Mouse (Mus musculus) forebrain, embryonic 15.5 days (tissue): ENCODE measurements at regions not wholly inside any gene's neighbourhood (a gene's known extent, or its start where the extent isn't known, plus 50 kb on each side); places are given as distances from the start of the nearest gene placed in this dataset.

ENCODE experiments used
- ATAC-seq: fragments of 200-750 bp; cut with Nextera tagmentation; replicated peaks from 2 replicates; pipeline ENCODE4 v1.8.0; 2017; ENCODE audit warnings: mild to moderate bottlenecking, moderate TSS enrichment, moderate library complexity
- H3K27ac ChIP-seq: fragments of 300-500 bp; sonication (generic); replicated peaks from 2 replicates; pipeline ENCODE4 v1.5.1; 2015; ENCODE audit warnings: mild to moderate bottlenecking, inconsistent platforms
- H3K27me3 ChIP-seq: fragments of 300-500 bp; sonication (generic); 2 replicates; pipeline ENCODE4 v1.6.1; 2015; ENCODE audit warnings: inconsistent platforms
- H3K36me3 ChIP-seq: fragments of 300-500 bp; sonication (generic); 2 replicates; pipeline ENCODE4 v1.6.1; 2015; ENCODE audit warnings: mild to moderate bottlenecking, inconsistent platforms
- H3K4me1 ChIP-seq: fragments of 300-500 bp; sonication (generic); 2 replicates; pipeline ENCODE4 v1.6.1; 2015; ENCODE audit warnings: inconsistent platforms
- H3K4me2 ChIP-seq: fragments of 300-500 bp; sonication (generic); replicated peaks from 2 replicates; pipeline ENCODE4 v1.6.1; 2015; ENCODE audit warnings: mild to moderate bottlenecking, inconsistent platforms
- H3K4me3 ChIP-seq: fragments of 300-500 bp; sonication (generic); 2 replicates; pipeline ENCODE4 v1.5.1; 2015; ENCODE audit warnings: mild to moderate bottlenecking, inconsistent platforms
- H3K9ac ChIP-seq: fragments of 300-500 bp; sonication (generic); replicated peaks from 2 replicates; pipeline ENCODE4 v1.6.1; 2015; ENCODE audit warnings: mild to moderate bottlenecking, inconsistent platforms
- H3K9me3 ChIP-seq: fragments of 300-500 bp; sonication (generic); 2 replicates; pipeline ENCODE4 v1.6.1; 2016; ENCODE audit warnings: inconsistent platforms
- WGBS: fragments of 180-500 bp; shearing (Covaris S2); methylation state at CpG from one replicate; pipeline ENCODE4 v1.1.7; 2015; ENCODE audit warnings: mixed read lengths; 5-methylcytosine and 5-hydroxymethylcytosine counted together

GRCm38 (mm10) chr3:23127134-23127533 lies 1050.7 kb downstream of the Tbl1xr1 start:
- H3K36me3 ChIP-seq: no peaks in the 10 kb centered on the region
- no peak overlapping the region for H3K9ac ChIP-seq
- no peak overlapping the region for H3K27ac ChIP-seq
- H3K4me1 ChIP-seq: no peaks in the 10 kb centered on the region
- H3K4me3 ChIP-seq: no peak overlapping the region
- no peak overlapping the region for H3K4me2 ChIP-seq
- 95% methylated on average over 1 of the region's 1 CpGs for WGBS
- H3K27me3 ChIP-seq: no peaks in the 10 kb centered on the region
- no peak for ATAC-seq
- no peaks in the 10 kb centered on the region for H3K9me3 ChIP-seq

- H3K27me3 ChIP-seq: no peaks in the 10 kb centered on the region
- 41% methylated on average over 1 of the region's 1 CpGs for WGBS
These were observed 1059.1 kb downstream of the Tbl1xr1 start for GRCm38 (mm10) chr3:23135551-23135950.

GRCm38 (mm10) chr3:23138932-23139331 lies 1062.5 kb downstream of the Tbl1xr1 start:
- no peak for ATAC-seq
- Histone ChIP-seq H3K4me3 (no peak overlapping the region), H3K27me3 (no peaks in the 10 kb centered on the region), H3K4me1 (no peaks in the 10 kb centered on the region), H3K36me3 (no peaks in the 10 kb centered on the region), H3K4me2 (no peak overlapping the region), H3K9ac (no peak overlapping the region), H3K9me3 (no peaks in the 10 kb centered on the region), H3K27ac (no peak overlapping the region)

More at GRCm38 (mm10) chr3:23135551-23135950, 1059.1 kb downstream of the Tbl1xr1 start:
- Histone ChIP-seq H3K4me1 (no peaks in the 10 kb centered on the region), H3K4me2 (no peak overlapping the region), H3K9me3 (no peaks in the 10 kb centered on the region), H3K9ac (no peak overlapping the region), H3K27ac (no peak overlapping the region), H3K4me3 (no peak overlapping the region), H3K36me3 (no peaks in the 10 kb centered on the region)
- ATAC-seq: no peak

GRCm38 (mm10) chr3:23164828-23165450 lies 1088.5 kb downstream of the Tbl1xr1 start:
- Histone ChIP-seq H3K9me3 (no peaks in the 10 kb centered on the region), H3K4me1 (no peaks in the 10 kb centered on the region), H3K27ac (no peak overlapping the region), H3K36me3 (no peaks in the 10 kb centered on the region), H3K27me3 (no peaks in the 10 kb centered on the region), H3K4me2 (no peak overlapping the region), H3K9ac (no peak overlapping the region), H3K4me3 (no peak overlapping the region)
- no peak for ATAC-seq
- 53% methylated on average over 3 of the region's 3 CpGs for WGBS

- Histone ChIP-seq H3K4me1 (no peaks in the 10 kb centered on the region), H3K4me2 (no peak overlapping the region), H3K9me3 (no peaks in the 10 kb centered on the region), H3K9ac (no peak overlapping the region), H3K36me3 (no peaks in the 10 kb centered on the region), H3K4me3 (no peak overlapping the region), H3K27ac (no peak overlapping the region), H3K27me3 (no peaks in the 10 kb centered on the region)
- WGBS: 91% methylated on average over 8 of the region's 8 CpGs
- ATAC-seq: no peak
These were observed 1106.9 kb downstream of the Tbl1xr1 start for GRCm38 (mm10) chr3:23183393-23183792.

- Histone ChIP-seq H3K9me3 (no peaks in the 10 kb centered on the region), H3K36me3 (no peaks in the 10 kb centered on the region), H3K9ac (no peak overlapping the region), H3K27ac (no peak overlapping the region), H3K27me3 (no peaks in the 10 kb centered on the region), H3K4me1 (no peaks in the 10 kb centered on the region), H3K4me3 (no peak overlapping the region), H3K4me2 (no peak overlapping the region)
- ATAC-seq: no peak
- 62% methylated on average over 4 of the region's 4 CpGs for WGBS
These were observed 1112.0 kb downstream of the Tbl1xr1 start for GRCm38 (mm10) chr3:23188479-23188878.

GRCm38 (mm10) chr3:23200056-23200455 lies 1123.6 kb downstream of the Tbl1xr1 start:
- H3K9me3 ChIP-seq: no peaks in the 10 kb centered on the region
- H3K9ac ChIP-seq: no peak overlapping the region
- H3K27me3 ChIP-seq: no peaks in the 10 kb centered on the region
- H3K36me3 ChIP-seq: no peaks in the 10 kb centered on the region
- WGBS: 24% methylated on average over 1 of the region's 1 CpGs
- no peak for ATAC-seq
- H3K4me1 ChIP-seq: no peaks in the 10 kb centered on the region
- H3K27ac ChIP-seq: no peak overlapping the region
- no peak overlapping the region for H3K4me3 ChIP-seq
- no peak overlapping the region for H3K4me2 ChIP-seq

GRCm38 (mm10) chr3:23214427-23214826 lies 1138.0 kb downstream of the Tbl1xr1 start:
- no peak overlapping the region for H3K4me2 ChIP-seq
- H3K4me3 ChIP-seq: no peak overlapping the region
- no peaks in the 10 kb centered on the region for H3K36me3 ChIP-seq
- ATAC-seq: no peak
- H3K9me3 ChIP-seq: no peaks in the 10 kb centered on the region
- H3K27me3 ChIP-seq: no peaks in the 10 kb centered on the region
- 93% methylated on average over 1 of the region's 1 CpGs for WGBS
- H3K9ac ChIP-seq: no peak overlapping the region
- H3K4me1 ChIP-seq: no peaks in the 10 kb centered on the region
- no peak overlapping the region for H3K27ac ChIP-seq

- H3K27ac ChIP-seq: no peak overlapping the region
- 0 out of 2 replicates have a peak, but pooled peaks have one; percentile 55 for ATAC-seq
- 74% methylated on average over 1 of the region's 1 CpGs for WGBS
- H3K9me3 ChIP-seq: no peaks in the 10 kb centered on the region
- H3K36me3 ChIP-seq: no peaks in the 10 kb centered on the region
- no peaks in the 10 kb centered on the region for H3K27me3 ChIP-seq
- H3K4me1 ChIP-seq: no peaks in the 10 kb centered on the region
- no peak overlapping the region for H3K4me3 ChIP-seq
- H3K9ac ChIP-seq: no peak overlapping the region
- no peak overlapping the region for H3K4me2 ChIP-seq
These were observed 1140.3 kb downstream of the Tbl1xr1 start for GRCm38 (mm10) chr3:23216754-23217153.

GRCm38 (mm10) chr3:23248291-23248690 lies 1171.8 kb downstream of the Tbl1xr1 start:
- no peak overlapping the region for H3K27ac ChIP-seq
- H3K27me3 ChIP-seq: no peaks in the 10 kb centered on the region
- no peaks in the 10 kb centered on the region for H3K4me1 ChIP-seq
- no peak for ATAC-seq
- no peaks in the 10 kb centered on the region for H3K36me3 ChIP-seq
- no peaks in the 10 kb centered on the region for H3K9me3 ChIP-seq
- H3K9ac ChIP-seq: no peak overlapping the region
- H3K4me2 ChIP-seq: no peak overlapping the region
- WGBS: 75% methylated on average over 2 of the region's 2 CpGs
- H3K4me3 ChIP-seq: no peak overlapping the region

- no peak overlapping the region for H3K4me2 ChIP-seq
- ATAC-seq: no peak
- H3K9ac ChIP-seq: no peak overlapping the region
- H3K4me3 ChIP-seq: no peak overlapping the region
- no peaks in the 10 kb centered on the region for H3K4me1 ChIP-seq
- H3K27me3 ChIP-seq: no peaks in the 10 kb centered on the region
- H3K9me3 ChIP-seq: no peaks in the 10 kb centered on the region
- H3K27ac ChIP-seq: no peak overlapping the region
- H3K36me3 ChIP-seq: no peaks in the 10 kb centered on the region
These were observed 1175.7 kb downstream of the Tbl1xr1 start for GRCm38 (mm10) chr3:23252180-23252579.

GRCm38 (mm10) chr3:23298818-23299217 lies 1222.4 kb downstream of the Tbl1xr1 start:
- no peak overlapping the region for H3K4me3 ChIP-seq
- H3K4me2 ChIP-seq: no peak overlapping the region
- no peak for ATAC-seq
- no peak overlapping the region for H3K9ac ChIP-seq
- no peaks in the 10 kb centered on the region for H3K9me3 ChIP-seq
- whole genome bisulfite sequencing: 94% methylated on average over 7 of the region's 7 CpGs
- no peaks in the 10 kb centered on the region for H3K27me3 ChIP-seq
- H3K36me3 ChIP-seq: no peaks in the 10 kb centered on the region
- no peaks in the 10 kb centered on the region for H3K4me1 ChIP-seq
- no peak overlapping the region for H3K27ac ChIP-seq

GRCm38 (mm10) chr3:23334216-23334615 lies 1257.8 kb downstream of the Tbl1xr1 start:
- H3K27me3 ChIP-seq: no peaks in the 10 kb centered on the region
- ATAC-seq: no peak
- WGBS: 80% methylated on average over 2 of the region's 2 CpGs
- no peak overlapping the region for H3K27ac ChIP-seq
- H3K4me2 ChIP-seq: no peak overlapping the region
- no peaks in the 10 kb centered on the region for H3K36me3 ChIP-seq
- H3K9me3 ChIP-seq: no peaks in the 10 kb centered on the region
- H3K4me1 ChIP-seq: no peaks in the 10 kb centered on the region
- H3K4me3 ChIP-seq: no peak overlapping the region
- no peak overlapping the region for H3K9ac ChIP-seq
